Mouse (Mus musculus): Measurements from ENCODE around the gene Kank2. TPM values are rescaled to one million over a fixed set of nuclear protein-coding genes. Genes with fewer than 3 reads are reported as not detected.

Gene Kank2
- polyA plus RNA-seq, 1 experiment from 2014 or later = 23.3 TPM

DNA sequence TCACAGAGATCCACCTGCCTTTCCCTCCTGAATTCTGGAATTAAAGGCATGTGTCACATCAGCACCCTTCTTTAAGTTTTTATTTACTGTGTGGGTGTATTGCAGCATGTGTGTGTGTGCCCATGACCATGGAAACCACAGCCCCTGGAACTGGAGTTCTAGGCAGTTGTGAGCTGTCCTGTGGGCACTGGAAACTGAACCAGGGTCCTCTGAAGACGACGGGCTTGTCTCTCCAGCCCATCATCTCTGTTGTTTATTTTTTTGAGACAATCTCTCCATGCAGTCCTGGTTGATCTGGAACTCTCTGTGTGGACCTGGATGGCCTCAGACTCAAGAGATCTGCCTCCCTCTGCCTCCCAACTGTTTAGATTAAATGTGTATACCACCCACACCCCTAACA, 81.5 kb downstream of the Kank2 start:
- H3K9me3 ChIP-seq (ENCODE audit: low read length) = no peaks in the 10 kb centered on the region
- no peak for TF ChIP-seq EP300 (IDR thresholded peaks at IDR 0.05)
- no peak for TF ChIP-seq CTCF (IDR thresholded peaks at IDR 0.05)
- no peaks in the 10 kb centered on the region for H3K36me3 ChIP-seq (ENCODE audit: insufficient read depth, low read length)
- no peak for DNase-seq (ENCODE audit: low spot score)
- no peak overlapping the region for H3K27ac ChIP-seq (ENCODE audit: low read length)
- no peak overlapping the region for H3K9ac ChIP-seq (replicated peaks; ENCODE audit: low read depth)
- no peak overlapping the region for H3K4me3 ChIP-seq (ENCODE audit: low read depth, low read length)
- no peaks in the 10 kb centered on the region for H3K4me1 ChIP-seq (ENCODE audit: insufficient read depth, low read depth, low read length)
- 57% methylated on average over 2 of the region's 2 CpGs for WGBS
- H3K4me2 ChIP-seq (replicated peaks; ENCODE audit: low read depth, low read length) = no peak overlapping the region
- ATAC-seq = no peak
- no peaks in the 10 kb centered on the region for H3K27me3 ChIP-seq (replicated peaks; ENCODE audit: insufficient read depth, low read length)

Small RNA genes lying within 50 kb of the gene (microRNA-seq; reads per million reads assigned to microRNA genes)
- gene Mir7083 = 13.2 reads per million, percentile 25 among the genes with 10 or more reads in this experiment

Other genes starting within 250 kb of the Kank2 start
- gene Timm29, start 206.0 kb downstream of the Kank2 start, polyA plus RNA-seq (2015; fragmentation: Nextera tagmentation; extraction: Ambion mirVana) = 16.5 and 17.3 TPM in 2 replicates
- gene Yipf2, start 205.9 kb downstream of the Kank2 start, polyA plus RNA-seq (2015; fragmentation: Nextera tagmentation; extraction: Ambion mirVana) = 28.3 and 30.3 TPM in 2 replicates
- 22.3 and 22.4 TPM in 2 replicates for gene Smarca4, start 182.6 kb downstream of the Kank2 start, polyA plus RNA-seq (2015; fragmentation: Nextera tagmentation; extraction: Ambion mirVana)
- gene Ldlr, start 75.3 kb downstream of the Kank2 start, polyA plus RNA-seq (2015; fragmentation: Nextera tagmentation; extraction: Ambion mirVana) = 52.2 and 56.8 TPM in 2 replicates
- 13.4 and 15.7 TPM in 2 replicates for gene Spc24, start 38.4 kb downstream of the Kank2 start, polyA plus RNA-seq (2015; fragmentation: Nextera tagmentation; extraction: Ambion mirVana)
- 6.2 and 7.4 TPM in 2 replicates for gene Angptl8, start 36.8 kb upstream of the Kank2 start, polyA plus RNA-seq (2015; fragmentation: Nextera tagmentation; extraction: Ambion mirVana)
- 35.8 and 43.2 TPM in 2 replicates for gene Dock6, start 53.9 kb upstream of the Kank2 start, polyA plus RNA-seq (2015; fragmentation: Nextera tagmentation; extraction: Ambion mirVana)
- gene Rab3d, start 119.4 kb upstream of the Kank2 start, polyA plus RNA-seq (2015; fragmentation: Nextera tagmentation; extraction: Ambion mirVana) = 28.4 and 31.0 TPM in 2 replicates
- 1.2 and 1.4 TPM in 2 replicates for gene Ccdc159, start 128.7 kb upstream of the Kank2 start, polyA plus RNA-seq (2015; fragmentation: Nextera tagmentation; extraction: Ambion mirVana)
- gene Tmem205, start 128.8 kb upstream of the Kank2 start, polyA plus RNA-seq (2015; fragmentation: Nextera tagmentation; extraction: Ambion mirVana) = 106 and 107 TPM in 2 replicates
- 2.2 and 3.3 TPM in 2 replicates for gene Plppr2, start 138.3 kb upstream of the Kank2 start, polyA plus RNA-seq (2015; fragmentation: Nextera tagmentation; extraction: Ambion mirVana)
- gene Swsap1, start 157.0 kb upstream of the Kank2 start, polyA plus RNA-seq (2015; fragmentation: Nextera tagmentation; extraction: Ambion mirVana) = 5.7 and 5.8 TPM in 2 replicates
- gene Epor, start 164.8 kb upstream of the Kank2 start, polyA plus RNA-seq (2015; fragmentation: Nextera tagmentation; extraction: Ambion mirVana) = 5.7 and 7.4 TPM in 2 replicates
- 6.0 and 6.4 TPM in 2 replicates for gene Rgl3, start 190.7 kb upstream of the Kank2 start, polyA plus RNA-seq (2015; fragmentation: Nextera tagmentation; extraction: Ambion mirVana)
- gene Ccdc151, start 203.9 kb upstream of the Kank2 start, polyA plus RNA-seq (2015; fragmentation: Nextera tagmentation; extraction: Ambion mirVana) = 5.3 and 6.0 TPM in 2 replicates
- 51.9 and 56.1 TPM in 2 replicates for gene Prkcsh, start 204.1 kb upstream of the Kank2 start, polyA plus RNA-seq (2015; fragmentation: Nextera tagmentation; extraction: Ambion mirVana)